Mouse (Mus musculus): ENCODE results near the gene Psmb7.

GRCm38 (mm10) chr2:38591751-38592459 is 52.0 kb downstream of the Psmb7 start:
- TF ChIP-seq POLR2A (IDR thresholded peaks at IDR 0.05; ENCODE audit: insufficient read depth, low read depth, low read length) (no peak), EP300 (IDR thresholded peaks at IDR 0.05; ENCODE audit: insufficient read depth, low read depth, low read length) (no peak)
